Mouse (Mus musculus) gonadal fat pad, adult 2 months (tissue): ENCODE results near the gene Neu4. TPM values are rescaled to one million over a fixed set of nuclear protein-coding genes. Genes with fewer than 3 reads are reported as not detected.
"Not testable (repeated sequence)": the region's sequence is repeated elsewhere in the genome, so short reads cannot be mapped to it uniquely, and the experiment has no call there.

Experiments used
- DNase-seq: peaks from one replicate; pipeline ENCODE4 v3.0.0-alpha.2; 2012; ENCODE audit warnings: low read depth
- polyA plus RNA-seq: library from polyadenylated mRNA; depleted of rRNA; stranded (reverse); fragments of >200 nt; gene quantifications from 2 replicates; pipeline ENCODE4 v1.2.3, GENCODE M21; 2012; rRNA removed

Gene Neu4
- polyA plus RNA-seq, 1 experiment = not detected

DNA sequence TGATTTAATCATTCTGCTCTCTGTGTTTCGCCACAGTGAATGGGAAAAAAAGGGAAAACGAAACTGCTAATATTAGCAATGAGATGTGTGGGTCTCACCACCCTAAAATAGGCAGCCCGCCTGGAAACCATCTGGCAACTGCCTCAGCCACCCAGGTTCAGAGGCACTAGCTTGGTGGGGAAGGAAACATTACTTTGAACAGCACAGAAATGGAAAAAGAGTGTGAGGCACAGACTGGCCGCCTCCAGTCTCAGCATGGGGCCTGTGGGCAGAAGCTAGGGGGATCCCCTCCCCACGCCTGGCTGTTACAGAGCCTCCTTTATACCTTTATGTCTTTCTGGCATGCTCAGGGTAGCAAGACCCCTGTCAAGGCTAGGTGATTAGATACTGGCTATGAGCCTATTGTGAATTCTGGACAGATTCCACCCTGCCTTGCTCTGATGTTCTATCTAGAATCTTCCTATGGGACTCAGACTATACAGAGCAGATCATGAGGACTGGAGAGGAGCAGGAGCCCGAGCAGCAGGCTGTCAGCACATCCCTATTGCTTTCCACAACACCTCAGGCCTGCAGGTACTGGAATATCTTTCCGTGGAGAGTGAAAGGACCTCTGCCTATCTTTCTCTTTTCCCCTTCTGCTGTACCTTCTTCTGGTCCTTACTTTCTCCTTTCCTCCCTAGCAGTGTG is 33.4 kb downstream of the Neu4 start:
- no peak for DNase-seq

- no peak for DNase-seq
Measured at GRCm38 (mm10) chr1:94054481-94054880, 34.2 kb downstream of the Neu4 start.

GRCm38 (mm10) chr1:94055966-94056365 is 35.7 kb downstream of the Neu4 start:
- DNase-seq = no peak

GRCm38 (mm10) chr1:94057401-94057800 is 37.1 kb downstream of the Neu4 start:
- DNase-seq = no peak

GRCm38 (mm10) chr1:94058281-94058680 is 38.0 kb downstream of the Neu4 start:
- DNase-seq = not testable (repeated sequence)

DNA sequence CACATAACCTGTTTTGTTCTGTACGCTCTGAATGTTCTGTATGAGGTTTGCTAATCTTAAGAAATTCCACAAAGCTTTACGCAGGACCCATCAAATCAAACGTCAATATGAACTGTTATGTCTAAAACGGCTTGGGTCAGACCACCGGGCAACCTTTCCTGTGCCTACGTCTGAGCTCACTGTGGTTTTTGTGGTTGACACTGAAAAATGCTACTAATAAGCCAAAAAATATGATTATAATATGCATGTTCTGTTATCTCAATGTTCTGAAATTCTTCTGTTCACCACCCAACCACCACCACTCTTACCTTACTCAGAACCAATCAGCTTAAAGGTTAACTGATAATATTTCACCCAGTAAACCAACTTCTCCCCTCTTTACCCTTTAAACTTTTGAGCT is 54.5 kb downstream of the Neu4 start:
- no peak for DNase-seq

DNA sequence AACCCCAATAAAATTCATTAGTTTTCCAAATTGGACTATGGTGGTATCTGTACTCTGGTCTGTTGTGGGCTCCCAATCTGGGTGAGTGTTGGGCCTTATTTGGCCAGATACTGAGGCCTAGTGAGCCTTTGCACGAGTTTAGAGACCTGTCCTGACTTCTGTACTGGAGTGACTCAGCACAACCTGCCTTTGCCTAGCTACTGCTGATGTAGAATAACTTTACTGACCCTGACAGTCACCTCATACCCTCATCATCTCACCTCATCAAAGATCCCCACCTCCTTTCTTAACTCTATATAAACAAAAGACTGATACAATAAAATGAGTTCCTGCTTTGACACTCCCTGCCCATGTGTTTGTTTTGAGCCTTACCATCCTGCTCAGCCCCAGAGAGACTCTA is 56.5 kb downstream of the Neu4 start:
- DNase-seq = no peak

Other genes starting within 250 kb of the Neu4 start
- gene Dtymk, start 218.5 kb upstream of the Neu4 start, polyA plus RNA-seq = 44.9 and 49.2 TPM in 2 replicates
- gene Ing5, start 216.5 kb upstream of the Neu4 start, polyA plus RNA-seq = 7.4 and 9.7 TPM in 2 replicates
- gene D2hgdh, start 195.5 kb upstream of the Neu4 start, polyA plus RNA-seq = 27.7 and 27.8 TPM in 2 replicates
- 0.51 TPM in 1 of 2 replicates, not detected in the other for gene Gal3st2, start 159.1 kb upstream of the Neu4 start, polyA plus RNA-seq
- 0.30 and 0.51 TPM in 2 replicates for gene Gal3st2b, start 102.1 kb upstream of the Neu4 start, polyA plus RNA-seq
- gene Gal3st2c, start 29.9 kb upstream of the Neu4 start, polyA plus RNA-seq = 0.01 and 0.05 TPM in 2 replicates
- 0.18 TPM in 1 of 2 replicates, not detected in the other for gene Pdcd1, start 32.1 kb downstream of the Neu4 start, polyA plus RNA-seq